Mouse (Mus musculus): ENCODE measurements around the gene Oxnad1. TPM values are rescaled to one million over a fixed set of nuclear protein-coding genes. Genes with fewer than 3 reads are reported as not detected.

Oxnad1 gene
- polyA plus RNA-seq, 1 experiment from 2014 or later: 18.3 TPM

DNA sequence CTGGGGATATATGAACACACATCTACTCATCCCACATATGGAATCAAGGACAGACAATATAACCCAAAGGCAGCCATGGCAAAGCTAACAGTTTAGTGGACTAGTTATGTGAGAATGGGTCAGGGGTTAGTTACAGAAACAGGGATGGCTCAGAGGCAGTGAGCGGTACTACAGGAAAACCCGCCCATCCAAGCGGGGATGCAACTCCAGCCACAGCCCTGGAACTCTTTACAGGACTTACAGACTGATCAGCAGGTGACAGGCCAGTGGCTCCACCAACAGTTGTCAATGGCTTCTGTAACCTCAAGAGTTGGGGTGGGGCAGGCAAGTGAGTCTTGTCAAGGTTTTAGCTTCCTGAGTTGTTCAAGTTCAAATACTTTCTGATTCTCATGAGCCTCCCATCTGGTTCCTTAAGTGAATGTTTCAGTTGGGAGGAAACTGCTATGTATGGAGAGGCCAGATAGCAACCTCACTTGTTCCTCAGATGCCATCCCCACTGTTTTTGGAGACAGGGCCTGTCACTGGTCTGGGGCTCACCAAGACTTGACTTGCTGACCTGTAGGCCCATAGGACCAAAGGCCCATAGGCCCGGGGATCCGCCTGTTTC, 55.3 kb downstream of the Oxnad1 start:
- Histone ChIP-seq H3K9me3 (ENCODE audit: control insufficient read depth, low read length) (no peaks in the 10 kb centered on the region), H3K4me2 (ENCODE audit: low read depth, severe bottlenecking) (no peak overlapping the region), H3K4me3 (ENCODE audit: low read depth, low read length) (no peak overlapping the region), H3K27ac (replicated peaks; ENCODE audit: low read depth, low read length) (no peak overlapping the region), H3K27me3 (ENCODE audit: control insufficient read depth, insufficient read depth, low read length) (no peaks in the 10 kb centered on the region), H3K36me3 (ENCODE audit: control insufficient read depth, insufficient read depth, low read length) (no peaks in the 10 kb centered on the region), H3K9ac (ENCODE audit: low read length) (no peak overlapping the region), H3K4me1 (ENCODE audit: control insufficient read depth, insufficient read depth, low read length) (0 out of 2 replicates have a peak, but pooled peaks cover 2% of the 10 kb centered on the region)
- no peak for ATAC-seq (ENCODE audit: insufficient number of reproducible peaks, low FRiP score, low TSS enrichment, low read depth)
- DNase-seq (ENCODE audit: low spot score): no peak
- WGBS: 61% methylated on average over 5 of the region's 5 CpGs

DNA sequence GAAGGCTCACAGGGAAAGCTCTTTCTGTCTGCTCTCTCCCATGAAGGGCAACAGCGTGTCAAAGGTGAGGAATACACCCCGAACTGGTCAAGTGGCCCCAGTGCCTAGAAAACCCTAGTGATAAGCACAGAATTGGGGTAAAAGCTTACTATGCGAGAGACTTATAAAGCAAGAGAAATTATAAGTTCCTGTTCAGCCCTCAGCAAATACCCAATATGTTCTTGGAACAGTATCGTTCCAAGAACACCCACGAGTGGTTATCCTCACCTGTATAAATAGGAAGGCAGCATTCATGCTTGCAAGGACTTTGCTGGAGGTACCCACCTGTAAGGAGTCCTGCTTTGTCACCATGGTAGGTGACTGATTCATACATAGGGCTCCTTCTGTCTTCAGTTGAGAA, 56.5 kb downstream of the Oxnad1 start, which contains the start of gene Msmb:
TSS of gene Msmb (plus strand) at position 301 of the 400 bp plus-strand sequence.
- 89% methylated on average over 5 of the region's 5 CpGs for WGBS
- no peaks in the 10 kb centered on the region for H3K36me3 ChIP-seq (ENCODE audit: control insufficient read depth, insufficient read depth, low read length)
- DNase-seq (ENCODE audit: low spot score): no peak
- H3K4me2 ChIP-seq (ENCODE audit: low read depth, severe bottlenecking): no peak within 1 kb of the TSS
- H3K4me1 ChIP-seq (ENCODE audit: control insufficient read depth, insufficient read depth, low read length): no peaks in the 10 kb centered on the region
- no peaks in the 10 kb centered on the region for H3K9me3 ChIP-seq (ENCODE audit: control insufficient read depth, low read length)
- no peak within 1 kb of the TSS for H3K4me3 ChIP-seq (ENCODE audit: low read depth, low read length)
- H3K27ac ChIP-seq (replicated peaks; ENCODE audit: low read depth, low read length): no peak within 1 kb of the TSS
- H3K27me3 ChIP-seq (ENCODE audit: control insufficient read depth, insufficient read depth, low read length): no peaks in the 10 kb centered on the region
- H3K9ac ChIP-seq (ENCODE audit: low read length): no peak within 1 kb of the TSS
- ATAC-seq (ENCODE audit: insufficient number of reproducible peaks, low FRiP score, low TSS enrichment, low read depth): no peak

DNA sequence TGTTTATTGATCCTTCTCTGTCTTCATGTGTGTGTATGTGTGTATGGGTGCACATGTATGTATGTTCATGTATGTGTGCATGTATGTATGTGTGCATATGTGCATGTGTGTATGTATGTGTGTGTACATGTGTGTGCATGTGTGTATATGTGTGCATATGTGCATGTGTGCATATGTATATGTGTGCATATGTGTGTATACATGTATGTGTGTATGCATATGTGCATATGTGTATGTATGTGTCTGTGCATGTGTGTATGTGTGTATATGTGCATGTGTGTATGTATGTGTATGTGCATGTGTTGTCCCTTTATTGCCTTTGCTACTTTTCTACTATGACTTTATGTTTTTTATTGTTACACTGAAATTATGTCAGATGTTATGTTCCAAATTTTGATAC, 59.6 kb downstream of the Oxnad1 start:
- no peak overlapping the region for H3K4me2 ChIP-seq (ENCODE audit: low read depth, severe bottlenecking)
- H3K36me3 ChIP-seq (ENCODE audit: control insufficient read depth, insufficient read depth, low read length): no peaks in the 10 kb centered on the region
- DNase-seq (ENCODE audit: low spot score): no peak
- no peaks in the 10 kb centered on the region for H3K9me3 ChIP-seq (ENCODE audit: control insufficient read depth, low read length)
- H3K27me3 ChIP-seq (ENCODE audit: control insufficient read depth, insufficient read depth, low read length): no peaks in the 10 kb centered on the region
- ATAC-seq (ENCODE audit: insufficient number of reproducible peaks, low FRiP score, low TSS enrichment, low read depth): no peak
- H3K4me3 ChIP-seq (ENCODE audit: low read depth, low read length): no peak overlapping the region
- no peak overlapping the region for H3K27ac ChIP-seq (replicated peaks; ENCODE audit: low read depth, low read length)
- no peaks in the 10 kb centered on the region for H3K4me1 ChIP-seq (ENCODE audit: control insufficient read depth, insufficient read depth, low read length)
- H3K9ac ChIP-seq (ENCODE audit: low read length): no peak overlapping the region

DNA sequence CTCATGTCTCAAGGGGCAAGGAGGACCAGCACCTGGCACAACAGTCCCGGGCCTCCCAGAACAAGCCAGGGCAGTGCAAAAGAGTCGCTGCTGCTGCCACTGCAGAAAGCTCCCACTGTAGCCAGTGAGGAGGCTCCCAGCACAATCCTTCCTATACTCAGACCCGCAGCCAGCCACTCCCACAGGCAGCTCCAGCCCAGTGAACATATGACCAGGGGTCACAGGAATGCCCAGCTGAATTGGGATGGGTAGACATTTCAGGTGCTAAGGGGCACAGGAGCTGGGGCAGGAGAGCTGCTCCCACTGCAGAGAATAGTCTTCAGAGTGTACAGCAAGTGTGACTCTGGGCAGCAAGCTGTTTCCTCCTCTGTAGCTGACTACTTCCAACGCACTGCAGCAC, 60.2 kb downstream of the Oxnad1 start:
- ATAC-seq (ENCODE audit: insufficient number of reproducible peaks, low FRiP score, low TSS enrichment, low read depth) (no peak), DNase-seq (ENCODE audit: low spot score) (no peak)
- Histone ChIP-seq H3K4me2 (ENCODE audit: low read depth, severe bottlenecking) (no peak overlapping the region), H3K9me3 (ENCODE audit: control insufficient read depth, low read length) (no peaks in the 10 kb centered on the region), H3K27me3 (ENCODE audit: control insufficient read depth, insufficient read depth, low read length) (no peaks in the 10 kb centered on the region), H3K4me3 (ENCODE audit: low read depth, low read length) (no peak overlapping the region), H3K27ac (replicated peaks; ENCODE audit: low read depth, low read length) (no peak overlapping the region), H3K9ac (ENCODE audit: low read length) (no peak overlapping the region), H3K36me3 (ENCODE audit: control insufficient read depth, insufficient read depth, low read length) (no peaks in the 10 kb centered on the region), H3K4me1 (ENCODE audit: control insufficient read depth, insufficient read depth, low read length) (no peaks in the 10 kb centered on the region)
- WGBS: 77% methylated on average over 4 of the region's 4 CpGs

DNA sequence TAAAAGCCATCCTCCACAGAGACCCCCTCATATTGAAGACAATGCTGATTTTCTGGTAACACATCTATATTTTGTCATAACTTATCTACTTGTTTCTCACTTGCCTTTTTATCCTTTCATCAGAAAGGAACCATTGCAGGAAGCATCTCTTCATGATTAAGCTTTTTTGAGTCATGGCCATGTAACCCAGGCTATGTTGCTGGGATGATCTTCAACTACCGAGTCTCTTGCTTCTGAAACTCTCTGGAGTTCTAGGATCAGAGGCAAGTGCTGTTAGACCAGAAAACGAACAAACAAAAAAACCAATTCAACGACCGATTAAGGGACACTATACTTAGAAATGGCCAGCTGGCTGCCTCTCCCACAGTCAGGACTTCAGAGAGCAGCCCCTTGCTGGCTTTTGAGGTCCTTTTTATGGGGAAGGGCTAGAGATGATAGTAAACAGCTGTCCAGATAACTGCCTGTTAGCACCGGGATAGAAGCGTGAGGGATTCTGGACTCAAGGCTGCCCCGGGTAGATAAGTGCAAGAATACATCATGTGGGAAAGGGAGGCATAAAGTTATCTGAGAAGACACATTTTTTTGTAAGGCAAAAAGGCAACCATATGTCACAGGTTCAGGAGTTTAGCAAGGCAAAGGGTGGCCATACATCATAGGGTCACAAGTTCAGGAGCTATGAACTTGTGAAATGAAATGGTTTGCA, 60.8 kb downstream of the Oxnad1 start:
- Histone ChIP-seq H3K9ac (ENCODE audit: low read length) (no peak overlapping the region), H3K4me2 (ENCODE audit: low read depth, severe bottlenecking) (no peak overlapping the region), H3K27ac (replicated peaks; ENCODE audit: low read depth, low read length) (no peak overlapping the region), H3K9me3 (ENCODE audit: control insufficient read depth, low read length) (no peaks in the 10 kb centered on the region), H3K4me3 (ENCODE audit: low read depth, low read length) (no peak overlapping the region), H3K36me3 (ENCODE audit: control insufficient read depth, insufficient read depth, low read length) (no peaks in the 10 kb centered on the region), H3K27me3 (ENCODE audit: control insufficient read depth, insufficient read depth, low read length) (no peaks in the 10 kb centered on the region), H3K4me1 (ENCODE audit: control insufficient read depth, insufficient read depth, low read length) (no peaks in the 10 kb centered on the region)
- 61% methylated on average over 7 of the region's 7 CpGs for WGBS
- DNase-seq (ENCODE audit: low spot score) (no peak), ATAC-seq (ENCODE audit: insufficient number of reproducible peaks, low FRiP score, low TSS enrichment, low read depth) (no peak)

DNA sequence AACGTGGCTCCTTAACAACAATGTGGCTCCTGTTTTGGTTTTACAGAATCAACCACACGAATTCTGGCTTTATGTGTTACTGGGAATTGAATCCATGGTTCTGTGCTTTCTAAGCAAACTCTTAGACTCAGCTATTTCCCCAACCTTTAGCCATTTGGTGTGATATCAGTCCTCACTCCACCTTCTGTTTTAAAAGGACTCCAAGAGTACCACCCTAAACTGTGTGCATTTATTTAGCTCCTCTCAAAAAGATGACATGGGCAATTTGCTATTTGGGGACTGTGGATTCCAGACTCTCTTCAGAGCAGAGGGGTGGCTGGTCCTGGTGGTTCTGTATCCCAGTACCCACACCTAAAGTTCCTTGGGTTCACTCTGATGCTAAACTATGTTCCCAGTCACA, 61.4 kb downstream of the Oxnad1 start:
- no peak overlapping the region for H3K27ac ChIP-seq (replicated peaks; ENCODE audit: low read depth, low read length)
- no peaks in the 10 kb centered on the region for H3K27me3 ChIP-seq (ENCODE audit: control insufficient read depth, insufficient read depth, low read length)
- H3K4me3 ChIP-seq (ENCODE audit: low read depth, low read length): no peak overlapping the region
- ATAC-seq (ENCODE audit: insufficient number of reproducible peaks, low FRiP score, low TSS enrichment, low read depth) (no peak), DNase-seq (ENCODE audit: low spot score) (no peak)
- H3K36me3 ChIP-seq (ENCODE audit: control insufficient read depth, insufficient read depth, low read length): no peaks in the 10 kb centered on the region
- no peak overlapping the region for H3K4me2 ChIP-seq (ENCODE audit: low read depth, severe bottlenecking)
- no peaks in the 10 kb centered on the region for H3K4me1 ChIP-seq (ENCODE audit: control insufficient read depth, insufficient read depth, low read length)
- H3K9ac ChIP-seq (ENCODE audit: low read length): no peak overlapping the region
- no peaks in the 10 kb centered on the region for H3K9me3 ChIP-seq (ENCODE audit: control insufficient read depth, low read length)
- WGBS: 74% methylated on average over 2 of the region's 2 CpGs

DNA sequence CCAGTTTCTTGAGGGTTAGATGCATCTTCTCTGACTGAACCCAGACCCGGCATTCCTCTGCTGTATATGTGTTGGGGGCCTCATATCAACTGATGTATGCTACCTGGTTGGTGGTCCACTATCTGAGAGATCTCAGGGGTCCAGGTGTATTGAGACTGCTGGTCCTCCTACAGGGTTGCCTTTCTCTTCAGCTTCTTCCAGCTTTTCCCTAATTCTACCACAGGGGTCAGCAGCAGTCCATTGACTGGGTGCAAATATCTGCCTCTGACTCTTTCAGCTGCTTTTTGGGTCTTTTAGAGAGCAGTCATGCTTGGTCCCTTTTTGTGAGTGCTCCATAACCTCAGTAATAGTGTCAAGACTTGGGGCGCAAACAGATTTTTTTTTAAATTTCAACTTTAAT, 65.7 kb downstream of the Oxnad1 start:
- Histone ChIP-seq H3K27me3 (ENCODE audit: control insufficient read depth, insufficient read depth, low read length) (no peaks in the 10 kb centered on the region), H3K4me1 (ENCODE audit: control insufficient read depth, insufficient read depth, low read length) (no peaks in the 10 kb centered on the region), H3K27ac (replicated peaks; ENCODE audit: low read depth, low read length) (no peak overlapping the region), H3K9me3 (ENCODE audit: control insufficient read depth, low read length) (no peaks in the 10 kb centered on the region), H3K4me2 (ENCODE audit: low read depth, severe bottlenecking) (no peak overlapping the region), H3K36me3 (ENCODE audit: control insufficient read depth, insufficient read depth, low read length) (no peaks in the 10 kb centered on the region), H3K4me3 (ENCODE audit: low read depth, low read length) (no peak overlapping the region), H3K9ac (ENCODE audit: low read length) (no peak overlapping the region)
- ATAC-seq (ENCODE audit: insufficient number of reproducible peaks, low FRiP score, low TSS enrichment, low read depth) (no peak), DNase-seq (ENCODE audit: low spot score) (no peak)
- WGBS: 91% methylated on average over 2 of the region's 2 CpGs

DNA sequence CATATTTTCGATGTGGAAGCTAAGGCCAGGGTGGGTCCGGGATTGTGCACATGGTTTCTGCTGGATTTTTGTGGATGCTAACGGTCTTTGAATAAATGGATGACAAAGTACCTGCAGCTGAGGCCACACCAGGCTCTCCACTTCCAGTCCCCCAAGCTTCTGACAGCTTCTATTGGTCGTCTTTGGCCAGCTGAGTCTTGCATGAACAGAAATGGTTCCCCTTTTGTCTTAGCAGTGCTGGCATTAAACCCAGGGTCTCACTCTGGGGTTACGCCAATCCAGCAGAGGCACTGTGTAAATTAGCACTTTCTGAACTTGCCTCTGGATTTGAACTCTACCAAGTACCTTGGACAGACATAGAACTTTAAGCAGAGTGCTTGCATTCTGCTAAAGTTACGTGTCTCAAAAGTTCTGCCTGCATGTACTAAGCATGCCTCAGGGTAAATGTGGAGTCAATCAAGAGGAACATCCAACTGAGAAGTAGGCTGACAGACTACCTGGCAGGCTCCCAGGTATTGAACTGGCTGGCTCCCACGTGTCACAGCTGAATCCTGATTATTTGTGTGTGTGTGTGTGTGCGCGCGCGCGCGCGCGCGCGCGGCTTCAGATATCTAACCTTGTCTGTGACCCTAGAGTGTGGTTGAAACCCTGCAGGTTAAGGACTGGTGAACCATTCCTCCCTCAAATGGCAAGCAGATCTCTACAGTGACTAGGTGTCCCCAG, 67.2 kb downstream of the Oxnad1 start:
- H3K4me2 ChIP-seq (ENCODE audit: low read depth, severe bottlenecking): no peak overlapping the region
- H3K9ac ChIP-seq (ENCODE audit: low read length): no peak overlapping the region
- DNase-seq (ENCODE audit: low spot score) (no peak), ATAC-seq (ENCODE audit: insufficient number of reproducible peaks, low FRiP score, low TSS enrichment, low read depth) (no peak)
- H3K9me3 ChIP-seq (ENCODE audit: control insufficient read depth, low read length): no peaks in the 10 kb centered on the region
- H3K27me3 ChIP-seq (ENCODE audit: control insufficient read depth, insufficient read depth, low read length): no peaks in the 10 kb centered on the region
- H3K4me3 ChIP-seq (ENCODE audit: low read depth, low read length): no peak overlapping the region
- H3K27ac ChIP-seq (replicated peaks; ENCODE audit: low read depth, low read length): no peak overlapping the region
- H3K4me1 ChIP-seq (ENCODE audit: control insufficient read depth, insufficient read depth, low read length): no peaks in the 10 kb centered on the region
- WGBS: 91% methylated on average over 18 of the region's 18 CpGs
- H3K36me3 ChIP-seq (ENCODE audit: control insufficient read depth, insufficient read depth, low read length): no peaks in the 10 kb centered on the region
